Mouse (Mus musculus) frontal cortex, adult (tissue): ENCODE results near the gene March6.
A peak's percentile ranks its signal among the peaks of the same experiment; 100 is the strongest.

ENCODE experiments used
- ATAC-seq: cut with Nextera tagmentation; 2 replicates; pipeline ENCODE4 v1.9.2; 2017; ENCODE audit warnings: mild to moderate bottlenecking, moderate library complexity, mixed read lengths; ENCODE audit not compliant: low TSS enrichment

The March6 gene

GRCm38 (mm10) chr15:31454096-31454860, 76.6 kb downstream of the March6 start:
- ATAC-seq, result no peak

GRCm38 (mm10) chr15:31453098-31453916, 77.5 kb downstream of the March6 start, which contains the start of gene Ropn1l:
TSS of gene Ropn1l (minus strand) at chr15:31453737.
- ATAC-seq, result peak; percentile 77

- ATAC-seq, result no peak
These were observed 78.3 kb downstream of the March6 start for GRCm38 (mm10) chr15:31452336-31453097.

- ATAC-seq, result no peak
These were observed 81.1 kb downstream of the March6 start for GRCm38 (mm10) chr15:31449772-31450171.

GRCm38 (mm10) chr15:31447121-31447520, 83.7 kb downstream of the March6 start:
- peak; percentile 80 for ATAC-seq

GRCm38 (mm10) chr15:31442698-31443097, 88.2 kb downstream of the March6 start:
- peak; percentile 39; the same call in 1 of the 2 replicates for ATAC-seq

- ATAC-seq, result no peak
These were observed 88.9 kb downstream of the March6 start for GRCm38 (mm10) chr15:31441996-31442395.

GRCm38 (mm10) chr15:31436811-31437210, 94.0 kb downstream of the March6 start:
- ATAC-seq, result no peak

- no peak for ATAC-seq
These were observed 94.8 kb downstream of the March6 start for GRCm38 (mm10) chr15:31436083-31436482.

- ATAC-seq, result no peak
These were observed 97.1 kb downstream of the March6 start for GRCm38 (mm10) chr15:31433768-31434167.

- no peak for ATAC-seq
These were observed 99.0 kb downstream of the March6 start for GRCm38 (mm10) chr15:31431847-31432246.

GRCm38 (mm10) chr15:31430014-31430413, 100.8 kb downstream of the March6 start:
- peak; percentile 21 for ATAC-seq

GRCm38 (mm10) chr15:31429429-31429828, 101.4 kb downstream of the March6 start:
- peak; percentile 8; the same call in 1 of the 2 replicates for ATAC-seq

GRCm38 (mm10) chr15:31428571-31428970, 102.3 kb downstream of the March6 start:
- peak; percentile 64 for ATAC-seq

- no peak for ATAC-seq
These were observed 103.5 kb downstream of the March6 start for GRCm38 (mm10) chr15:31427390-31427789.

GRCm38 (mm10) chr15:31426066-31426706, 104.7 kb downstream of the March6 start:
- peak; percentile 17 for ATAC-seq

GRCm38 (mm10) chr15:31422649-31423369, 108.0 kb downstream of the March6 start:
- peak; percentile 45 for ATAC-seq

GRCm38 (mm10) chr15:31419037-31419436, 111.8 kb downstream of the March6 start:
- ATAC-seq, result no peak

- ATAC-seq, result no peak
These were observed 112.2 kb downstream of the March6 start for GRCm38 (mm10) chr15:31418686-31419024.

GRCm38 (mm10) chr15:31417796-31418685, 112.8 kb downstream of the March6 start:
- ATAC-seq, result peak; percentile 75
